Mouse (Mus musculus) leukemia stem cell, adult 10-12 weeks (primary cell): Measurements from ENCODE around the gene Gm48552. TPM values are rescaled to one million over a fixed set of nuclear protein-coding genes. Genes with fewer than 3 reads are reported as not detected.

ENCODE experiments used
- polyA plus RNA-seq: library from polyadenylated mRNA; stranded (reverse); fragments of >175 nt; gene quantifications from 2 replicates; pipeline ENCODE4 v1.2.3, GENCODE M21; 2012; ENCODE audit warnings: low replicate concordance

Gm48552 gene
- 3.7 and 10.5 TPM in 2 replicates for polyA plus RNA-seq

GRCm38 (mm10) chr10:81388505-81389055 is at the start of gene Gm48552:
Gm48552 (plus strand) TSS chr10:81389005.

GRCm38 (mm10) chr10:81342686-81343505 is 45.9 kb upstream of the Gm48552 start, which contains the start of gene Gipc3:
Gipc3 (minus strand) TSS chr10:81343266.

GRCm38 (mm10) chr10:81350351-81351063 is 38.3 kb upstream of the Gm48552 start, which contains the start of gene Hmg20b:
Hmg20b (minus strand) TSS chr10:81350480.

GRCm38 (mm10) chr10:81356991-81357844 is 31.6 kb upstream of the Gm48552 start, which contains the start of gene Mfsd12:
Mfsd12 (plus strand) TSS chr10:81357491.

GRCm38 (mm10) chr10:81365672-81366476 is 22.9 kb upstream of the Gm48552 start, which contains the start of gene 4930404N11Rik:
4930404N11Rik (minus strand) TSS chr10:81365816.

GRCm38 (mm10) chr10:81377793-81378552 is 10.8 kb upstream of the Gm48552 start, which contains the start of gene Fzr1:
Fzr1 (minus strand) TSS chr10:81378516.

GRCm38 (mm10) chr10:81383802-81384604 is 4.8 kb upstream of the Gm48552 start, which contains the start of the genes Dohh and Gm48551:
Dohh (plus strand) TSS chr10:81384428.
Gm48551 (plus strand) TSS chr10:81384466.

GRCm38 (mm10) chr10:81392781-81393185 is 4.0 kb downstream of the Gm48552 start, which contains the start of gene Smim24:
Smim24 (plus strand) TSS chr10:81393051.

Other genes starting within 250 kb of the Gm48552 start
- gene Pias4, start 221.1 kb upstream of the Gm48552 start, polyA plus RNA-seq: 90.2 and 186 TPM in 2 replicates
- gene Eef2, start 212.4 kb upstream of the Gm48552 start, polyA plus RNA-seq: 344 and 2,489 TPM in 2 replicates
- gene Dapk3, start 206.0 kb upstream of the Gm48552 start, polyA plus RNA-seq: 53.3 and 169 TPM in 2 replicates
- not detected in 2 replicates for gene 4930442H23Rik, start 205.2 kb upstream of the Gm48552 start, polyA plus RNA-seq
- gene Nmrk2, start 187.0 kb upstream of the Gm48552 start, polyA plus RNA-seq: not detected in 2 replicates
- 0.09 and 0.16 TPM in 2 replicates for gene Atcay, start 158.2 kb upstream of the Gm48552 start, polyA plus RNA-seq
- 1.6 and 1.7 TPM in 2 replicates for gene Zfr2, start 155.8 kb upstream of the Gm48552 start, polyA plus RNA-seq
- gene Matk, start 136.1 kb upstream of the Gm48552 start, polyA plus RNA-seq: 4.8 and 18.9 TPM in 2 replicates
- 351 and 433 TPM in 2 replicates for gene Mrpl54, start 122.1 kb upstream of the Gm48552 start, polyA plus RNA-seq
- gene Apba3, start 122.0 kb upstream of the Gm48552 start, polyA plus RNA-seq: 147 and 155 TPM in 2 replicates
- gene Tjp3, start 97.4 kb upstream of the Gm48552 start, polyA plus RNA-seq: 2.4 and 5.3 TPM in 2 replicates
- 189 and 253 TPM in 2 replicates for gene Pip5k1c, start 96.0 kb upstream of the Gm48552 start, polyA plus RNA-seq
- gene Cactin, start 67.9 kb upstream of the Gm48552 start, polyA plus RNA-seq: 67.6 and 96.5 TPM in 2 replicates
- gene Tbxa2r, start 60.3 kb upstream of the Gm48552 start, polyA plus RNA-seq: 3.7 and 8.0 TPM in 2 replicates
- 1.3 and 2.0 TPM in 2 replicates for gene Gipc3, start 45.7 kb upstream of the Gm48552 start, polyA plus RNA-seq
- 314 and 739 TPM in 2 replicates for gene Hmg20b, start 38.5 kb upstream of the Gm48552 start, polyA plus RNA-seq
- gene Mfsd12, start 31.5 kb upstream of the Gm48552 start, polyA plus RNA-seq: 68.4 and 74.4 TPM in 2 replicates
- 10.6 and 16.6 TPM in 2 replicates for gene 4930404N11Rik, start 23.2 kb upstream of the Gm48552 start, polyA plus RNA-seq
- gene Fzr1, start 10.5 kb upstream of the Gm48552 start, polyA plus RNA-seq: 99.5 and 103 TPM in 2 replicates
- gene Dohh, start 4.6 kb upstream of the Gm48552 start, polyA plus RNA-seq: 206 and 254 TPM in 2 replicates
- 0.33 and 0.42 TPM in 2 replicates for gene Gm48551, start 4.5 kb upstream of the Gm48552 start, polyA plus RNA-seq
- 0.68 and 2.2 TPM in 2 replicates for gene Smim24, start 4.0 kb downstream of the Gm48552 start, polyA plus RNA-seq
- 206 and 375 TPM in 2 replicates for gene Nfic, start 66.6 kb downstream of the Gm48552 start, polyA plus RNA-seq
- gene Celf5, start 93.7 kb downstream of the Gm48552 start, polyA plus RNA-seq: 0.23 and 0.60 TPM in 2 replicates
- 296 and 494 TPM in 2 replicates for gene Ncln, start 107.4 kb downstream of the Gm48552 start, polyA plus RNA-seq
- gene S1pr4, start 111.1 kb downstream of the Gm48552 start, polyA plus RNA-seq: 34.9 and 78.0 TPM in 2 replicates
- 30.2 and 35.0 TPM in 2 replicates for gene Gna15, start 135.2 kb downstream of the Gm48552 start, polyA plus RNA-seq
- gene Gna11, start 156.2 kb downstream of the Gm48552 start, polyA plus RNA-seq: 21.9 and 22.6 TPM in 2 replicates
- gene Aes, start 170.5 kb downstream of the Gm48552 start, polyA plus RNA-seq: 1,673 and 2,193 TPM in 2 replicates
- gene Tle2, start 185.6 kb downstream of the Gm48552 start, polyA plus RNA-seq: 4.1 and 5.9 TPM in 2 replicates
- gene Tle6, start 212.1 kb downstream of the Gm48552 start, polyA plus RNA-seq: 1.3 and 9.1 TPM in 2 replicates
- 0.33 and 0.99 TPM in 2 replicates for gene BC025920, start 217.3 kb downstream of the Gm48552 start, polyA plus RNA-seq
- gene Sirt6, start 238.8 kb downstream of the Gm48552 start, polyA plus RNA-seq: 83.0 and 132 TPM in 2 replicates
- gene Ankrd24, start 239.5 kb downstream of the Gm48552 start, polyA plus RNA-seq: 8.5 and 13.2 TPM in 2 replicates